Mouse (Mus musculus): ENCODE measurements around the gene C130074G19Rik.

C130074G19Rik gene

DNA sequence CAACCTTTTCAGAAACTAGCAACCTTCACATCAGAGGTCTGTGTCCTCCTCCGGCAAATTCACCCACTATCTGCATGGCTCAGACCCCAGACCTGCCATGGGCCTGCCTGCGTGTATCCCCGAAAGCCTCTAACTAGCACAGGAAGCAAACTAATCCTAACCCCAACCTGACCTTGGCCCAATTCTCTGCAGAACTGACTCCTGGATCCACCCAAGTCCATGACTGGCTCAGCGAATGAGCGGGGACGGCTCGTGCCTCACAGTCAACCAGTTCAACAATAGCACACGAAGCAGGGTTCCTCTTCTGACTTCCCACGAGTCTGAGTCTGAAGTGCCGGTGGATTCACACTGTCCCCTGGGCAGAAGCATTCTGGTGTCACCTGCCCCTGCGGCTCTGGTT is 9.1 kb downstream of the C130074G19Rik start:
- no peak for DNase-seq (ENCODE audit: low read depth, low spot score)

DNA sequence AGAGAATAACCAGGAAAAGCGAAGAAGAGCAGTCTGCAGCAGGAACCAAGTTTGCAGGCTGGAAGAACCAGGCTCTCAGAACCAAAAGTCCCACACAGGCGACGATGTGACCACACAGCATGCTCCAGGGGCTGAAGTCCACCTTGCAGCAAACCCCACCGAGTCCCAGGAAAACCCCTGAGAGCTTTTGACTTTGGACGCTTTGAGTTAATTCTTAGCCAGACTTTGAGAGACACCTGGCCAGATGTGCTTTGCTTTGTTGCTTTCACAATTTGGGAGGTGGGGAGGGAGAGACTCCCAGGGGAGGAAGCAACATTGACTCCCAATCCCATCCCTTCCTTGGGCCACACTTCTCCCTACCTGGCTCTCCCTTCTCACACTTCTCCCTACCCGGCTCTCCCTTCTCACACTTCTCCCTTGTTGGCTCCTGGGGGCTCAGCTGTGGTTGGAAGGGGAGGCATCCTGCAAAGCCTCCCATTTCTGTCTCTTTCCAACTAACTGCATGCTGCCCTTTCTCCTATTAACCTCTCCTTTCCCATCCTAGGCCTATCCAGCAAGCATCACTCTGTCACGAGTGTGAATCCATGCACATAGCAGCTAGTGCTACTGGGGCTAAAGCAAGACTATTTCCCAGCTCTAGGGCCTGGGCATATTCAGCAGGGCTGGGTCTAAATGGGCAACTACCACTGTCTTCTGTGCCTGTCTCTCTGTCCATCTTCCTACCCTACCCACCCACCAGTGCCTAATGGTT is 10.8 kb downstream of the C130074G19Rik start:
- DNase-seq (ENCODE audit: low read depth, low spot score), result no peak

DNA sequence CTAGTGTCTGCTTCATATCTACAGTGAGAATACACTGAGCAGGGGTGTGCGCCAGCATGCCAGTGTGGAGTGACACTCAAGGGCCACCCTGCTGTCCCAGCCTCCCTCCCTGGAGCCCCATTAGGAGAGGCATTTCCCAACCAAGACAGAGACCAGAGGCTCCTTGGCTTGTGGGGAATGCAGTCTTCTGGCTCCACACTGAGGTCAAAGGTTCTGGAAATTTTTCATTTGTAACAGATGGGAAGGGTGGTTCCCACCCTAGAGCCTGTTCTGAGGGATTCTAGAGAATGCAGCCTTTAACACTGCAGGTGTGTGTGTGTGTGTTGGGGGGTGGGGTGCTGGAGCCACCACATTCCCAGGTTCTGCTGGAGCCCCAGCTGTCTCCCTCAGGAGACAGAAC is 11.5 kb downstream of the C130074G19Rik start:
- no peak for DNase-seq (ENCODE audit: low read depth, low spot score)

DNA sequence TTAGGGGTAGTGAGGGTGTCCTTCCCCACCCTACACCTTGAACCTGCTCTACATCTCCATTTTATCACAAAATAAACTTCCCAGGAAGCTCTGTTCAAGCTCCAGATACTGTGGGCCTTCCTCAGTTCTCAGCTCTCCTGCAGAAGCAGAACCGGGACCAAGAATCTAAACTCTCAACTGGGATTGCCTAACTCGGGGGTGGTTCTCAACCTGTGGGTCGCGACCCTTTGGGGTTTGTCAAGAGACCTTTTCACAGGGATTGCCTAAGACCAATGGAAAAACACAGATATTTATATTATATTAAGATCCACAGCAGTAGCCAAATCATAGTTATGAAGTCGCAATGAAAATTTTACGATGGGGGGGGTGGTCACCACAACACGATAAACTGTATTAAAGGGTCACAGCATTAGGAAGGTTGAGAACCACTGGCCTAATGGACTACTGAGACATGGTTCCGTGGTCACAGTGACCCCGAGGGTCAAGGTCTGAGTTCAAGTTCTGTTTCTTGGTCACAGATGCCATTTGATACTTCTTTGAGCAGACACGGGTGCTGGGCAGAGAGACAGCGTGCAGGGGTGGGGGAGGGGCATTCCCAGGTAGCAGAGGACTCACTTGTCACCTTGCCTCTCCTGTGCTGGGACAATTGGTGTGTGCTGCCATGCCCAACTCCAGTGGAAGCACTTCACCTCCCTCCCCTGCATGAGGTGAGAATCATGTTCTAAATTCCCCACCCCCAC is 12.2 kb downstream of the C130074G19Rik start:
- no peak for DNase-seq (ENCODE audit: low read depth, low spot score)

DNA sequence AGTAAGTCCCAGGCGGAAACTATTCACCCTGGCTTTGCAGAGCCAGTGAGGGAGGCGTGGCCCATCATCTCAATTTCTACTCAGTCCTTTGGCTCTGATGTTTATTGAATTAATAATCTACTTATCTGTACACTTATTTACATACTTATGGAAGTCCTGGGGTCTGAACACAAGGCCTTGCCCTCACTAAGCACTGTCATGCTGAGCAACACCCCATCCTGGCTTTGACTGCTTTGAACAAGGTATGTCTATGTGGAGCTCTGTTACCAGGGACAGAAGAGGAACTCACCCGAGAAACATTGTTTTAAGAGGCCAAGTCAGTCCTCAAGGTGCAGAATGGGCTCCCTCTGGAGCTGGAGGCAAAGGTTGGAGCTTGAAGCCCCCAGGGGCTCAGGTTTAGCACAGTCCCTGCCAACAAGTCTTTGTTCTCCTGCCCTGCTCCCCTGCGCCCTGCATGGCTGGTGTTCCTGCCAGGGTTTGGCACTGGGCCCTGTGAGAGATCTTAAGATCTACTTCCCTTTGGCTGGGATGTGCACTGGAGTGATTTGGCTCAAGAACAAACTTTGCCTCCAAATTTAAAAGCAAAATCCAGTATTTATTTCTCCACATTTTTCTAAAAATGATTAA is 13.0 kb downstream of the C130074G19Rik start:
- DNase-seq (ENCODE audit: low read depth, low spot score), result no peak

DNA sequence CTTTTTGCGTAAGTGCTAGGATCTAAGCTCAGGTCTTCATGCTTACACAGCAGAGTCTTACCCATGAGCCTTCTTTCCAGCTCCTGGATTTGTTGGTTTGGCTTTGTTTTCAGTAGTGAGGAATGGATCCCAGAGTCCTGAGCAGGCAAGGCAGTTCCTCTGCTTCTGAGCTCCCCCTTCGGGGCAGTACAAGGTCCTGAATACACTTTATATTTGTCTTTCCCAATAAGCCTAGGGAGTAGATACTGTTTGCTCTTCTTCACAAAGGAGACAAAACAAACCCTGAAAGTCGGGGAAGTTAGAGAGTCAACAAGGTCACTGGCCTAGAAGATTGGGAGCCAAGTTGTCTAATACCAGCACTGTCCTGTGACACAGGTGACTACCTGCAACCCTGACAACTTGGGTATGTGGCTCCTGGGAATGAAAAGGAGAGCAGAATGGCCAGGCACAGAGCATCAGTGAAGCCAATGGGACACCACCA is 15.3 kb downstream of the C130074G19Rik start:
- DNase-seq (ENCODE audit: low read depth, low spot score), result no peak

DNA sequence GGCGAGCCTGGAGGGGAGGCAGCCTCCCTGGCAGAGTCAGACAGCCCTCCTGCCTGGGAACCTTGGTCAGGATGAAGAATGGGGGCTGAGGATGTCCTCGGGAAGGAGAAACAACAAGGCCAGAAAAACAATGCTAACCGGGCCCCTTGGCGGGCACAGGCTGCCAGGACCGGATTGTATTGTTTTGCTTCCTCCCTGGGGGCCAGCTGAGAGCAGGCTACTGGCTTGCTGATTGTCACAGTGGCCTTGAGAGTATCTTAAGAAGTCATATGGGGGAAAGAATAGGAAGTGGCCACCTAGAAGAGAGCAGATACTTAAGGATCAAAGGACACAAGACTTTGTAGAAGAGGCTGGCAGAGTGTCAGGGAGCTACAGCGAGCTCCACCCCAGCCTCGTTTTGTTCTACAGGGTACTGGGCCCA is 18.6 kb downstream of the C130074G19Rik start:
- no peak for DNase-seq (ENCODE audit: low read depth, low spot score)

DNA sequence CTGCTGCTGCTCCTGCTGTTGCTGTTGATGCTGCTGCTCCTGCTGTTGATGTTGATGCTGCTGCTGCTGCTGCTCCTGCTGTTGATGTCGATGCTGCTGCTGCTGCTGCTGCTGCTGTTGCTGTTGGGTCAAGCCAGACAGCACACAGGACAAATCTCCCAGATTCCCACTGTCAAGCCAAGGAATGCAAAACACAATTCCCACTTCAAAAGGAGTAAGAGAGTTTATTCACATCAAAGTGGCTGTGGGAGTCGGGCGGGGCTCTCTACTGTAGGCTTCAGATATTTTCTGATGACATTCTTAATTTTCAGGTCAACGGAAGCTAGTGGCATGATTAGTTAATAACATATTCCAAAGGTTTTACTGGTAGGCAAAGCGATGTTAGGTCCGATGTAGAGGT is 20.4 kb downstream of the C130074G19Rik start:
- DNase-seq (ENCODE audit: low read depth, low spot score), result no peak

DNA sequence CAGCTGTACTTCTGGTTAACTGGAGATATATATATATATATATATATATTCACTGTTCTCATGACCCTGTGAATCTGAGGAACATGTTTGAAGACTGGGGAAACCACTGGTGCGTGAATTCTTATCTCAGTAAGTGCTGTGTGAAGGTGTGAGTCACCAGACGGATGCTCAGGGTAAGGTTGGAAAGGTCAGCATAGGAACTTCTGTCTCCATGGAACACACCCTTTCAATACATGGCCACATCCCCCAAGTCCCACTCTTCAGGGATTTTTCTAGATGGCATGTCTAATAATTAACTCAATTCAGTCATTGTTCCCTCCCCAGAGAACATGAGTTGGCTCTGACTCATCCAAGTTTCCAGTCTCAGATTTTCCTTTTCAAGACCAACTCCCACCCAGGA is 21.5 kb downstream of the C130074G19Rik start:
- DNase-seq (ENCODE audit: low read depth, low spot score), result no peak

DNA sequence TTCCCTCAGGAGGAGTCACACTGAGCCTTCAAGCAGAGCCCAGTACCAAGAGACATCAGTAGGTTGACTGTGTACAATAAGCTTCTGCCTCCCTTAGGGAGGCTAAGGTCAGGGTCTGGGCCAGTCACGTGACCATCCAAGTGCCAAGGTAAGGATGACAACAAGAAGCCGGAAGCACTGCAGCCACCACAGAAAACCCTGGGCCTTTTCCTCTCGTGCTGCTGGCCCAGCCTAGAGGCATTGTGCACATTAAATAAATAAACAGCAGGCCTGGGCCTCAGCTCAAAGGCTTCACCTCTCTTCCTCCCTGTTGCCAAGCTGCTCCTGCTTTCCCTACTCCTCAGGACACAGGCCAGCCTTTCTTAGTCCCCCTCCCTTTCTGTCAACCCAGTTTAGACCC is 22.7 kb downstream of the C130074G19Rik start:
- DNase-seq (ENCODE audit: low read depth, low spot score), result no peak

DNA sequence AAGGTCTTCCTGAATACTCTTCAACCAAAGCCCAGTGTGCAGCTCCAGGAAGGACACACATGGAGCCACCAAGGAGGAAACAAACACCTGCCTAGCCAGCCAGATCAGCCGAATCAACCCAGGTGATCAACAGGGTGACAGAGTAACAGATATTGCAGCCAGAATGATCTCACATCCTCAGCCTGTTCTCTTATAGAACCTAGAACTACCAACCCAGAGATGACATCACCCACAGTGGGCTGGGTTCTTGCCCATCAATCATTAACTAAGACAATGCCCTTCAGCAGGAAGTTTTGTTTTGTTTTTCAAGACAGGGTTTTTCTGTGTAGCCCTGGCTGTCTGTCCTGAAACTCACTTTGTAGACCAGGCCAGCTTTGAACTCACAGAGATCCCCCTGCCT is 24.8 kb downstream of the C130074G19Rik start:
- DNase-seq (ENCODE audit: low read depth, low spot score), result no peak

DNA sequence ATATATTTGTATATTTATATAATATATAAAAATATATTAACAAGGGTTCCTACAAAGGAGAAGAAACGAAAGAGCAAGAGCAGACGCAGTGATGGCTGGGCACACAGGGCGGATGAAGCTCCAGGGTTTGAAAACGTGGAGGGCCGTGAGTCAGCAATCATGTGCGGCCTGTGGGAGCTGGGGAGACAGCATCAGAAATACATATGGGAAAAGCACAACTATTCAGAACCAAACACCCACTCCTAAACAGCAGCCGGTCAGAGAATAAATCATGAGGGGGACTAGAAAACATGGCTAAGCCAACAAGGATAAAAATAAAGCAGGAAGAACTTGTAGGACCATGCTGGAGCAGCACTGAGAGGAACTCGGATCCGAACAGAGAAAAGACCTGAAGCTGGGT is 25.8 kb downstream of the C130074G19Rik start:
- DNase-seq (ENCODE audit: low read depth, low spot score), result no peak

DNA sequence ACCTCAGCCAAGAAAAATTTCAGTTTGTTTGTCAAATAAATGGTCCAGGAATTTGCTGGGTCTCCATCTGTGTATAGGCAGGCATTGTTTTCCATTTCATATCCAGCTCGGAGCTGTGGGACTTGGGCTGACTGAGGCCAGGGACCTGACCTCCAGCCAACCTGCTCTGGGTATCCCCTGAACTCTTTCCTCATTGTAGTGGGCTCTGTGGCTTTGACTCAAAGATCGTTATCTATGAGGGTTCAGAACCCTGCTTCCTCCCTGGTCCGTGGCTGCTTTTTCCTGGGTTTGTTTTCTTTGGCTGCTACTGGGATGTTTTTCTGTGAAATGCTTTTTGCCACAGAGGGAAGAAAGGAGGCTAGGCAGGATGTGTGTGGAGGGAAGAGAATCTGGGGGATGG is 29.1 kb downstream of the C130074G19Rik start:
- DNase-seq (ENCODE audit: low read depth, low spot score), result no peak

DNA sequence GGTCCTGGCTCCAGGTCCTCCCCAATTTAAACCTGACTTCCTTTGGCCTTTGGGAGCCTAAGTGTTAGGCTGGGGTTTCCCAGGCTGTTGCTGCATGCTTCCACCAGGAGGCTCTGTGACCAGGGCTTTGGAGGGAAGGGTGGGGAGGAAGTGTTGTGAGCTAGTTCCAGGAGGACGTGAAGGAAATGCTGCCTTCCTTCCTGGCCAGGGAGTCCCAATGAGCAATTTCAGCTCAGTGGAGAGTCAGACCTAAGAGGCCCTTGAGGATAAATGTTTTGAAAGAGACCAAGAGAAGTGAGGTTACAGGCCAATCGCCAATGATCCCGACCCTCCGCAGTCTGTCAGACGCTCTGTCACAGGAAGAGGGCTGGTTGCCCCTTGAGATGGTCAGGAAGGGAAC is 29.7 kb downstream of the C130074G19Rik start:
- DNase-seq (ENCODE audit: low read depth, low spot score), result no peak

DNA sequence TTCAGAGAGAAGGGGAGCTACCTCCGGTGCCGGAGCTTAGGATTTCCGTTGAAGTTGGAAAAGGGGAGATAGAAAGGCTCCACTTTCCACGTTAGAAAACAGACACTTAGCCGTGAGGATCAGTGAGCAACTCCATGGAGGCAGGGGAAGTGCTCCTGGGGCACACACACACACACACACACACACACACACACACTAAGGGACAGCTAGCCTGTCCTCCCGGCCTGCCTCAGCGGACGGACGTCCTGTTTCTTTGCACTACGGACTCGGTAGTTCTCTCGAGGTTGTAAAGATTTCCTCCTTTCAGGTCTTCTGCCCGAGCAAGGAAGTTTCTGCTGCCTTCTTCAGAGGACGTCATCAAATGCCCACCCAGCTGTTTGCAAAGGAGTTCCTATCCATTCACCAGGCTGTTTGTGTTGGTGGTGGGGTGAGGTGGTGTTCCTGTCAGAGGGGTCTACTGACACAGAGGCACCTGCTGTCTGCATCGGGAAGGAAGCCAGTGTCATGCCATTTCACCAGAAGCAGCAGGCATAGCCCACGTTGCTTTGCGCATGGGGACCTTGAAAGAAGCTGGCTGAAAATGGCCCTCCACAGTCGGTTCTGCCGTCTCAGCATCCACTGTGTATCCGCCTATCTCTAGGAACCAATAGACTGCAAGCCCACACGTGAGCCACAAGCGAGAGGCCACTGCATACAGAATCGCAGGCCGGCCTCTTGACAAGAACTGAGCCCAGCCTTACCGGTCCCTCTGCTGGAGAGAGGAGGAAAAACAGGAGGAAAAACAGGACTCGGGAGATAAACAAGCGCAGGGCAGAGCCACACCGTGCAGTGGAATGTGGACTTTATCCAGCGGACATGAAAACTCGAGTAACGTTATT is 31.0 kb downstream of the C130074G19Rik start:
- peak; percentile 77 for DNase-seq (ENCODE audit: low read depth, low spot score)

DNA sequence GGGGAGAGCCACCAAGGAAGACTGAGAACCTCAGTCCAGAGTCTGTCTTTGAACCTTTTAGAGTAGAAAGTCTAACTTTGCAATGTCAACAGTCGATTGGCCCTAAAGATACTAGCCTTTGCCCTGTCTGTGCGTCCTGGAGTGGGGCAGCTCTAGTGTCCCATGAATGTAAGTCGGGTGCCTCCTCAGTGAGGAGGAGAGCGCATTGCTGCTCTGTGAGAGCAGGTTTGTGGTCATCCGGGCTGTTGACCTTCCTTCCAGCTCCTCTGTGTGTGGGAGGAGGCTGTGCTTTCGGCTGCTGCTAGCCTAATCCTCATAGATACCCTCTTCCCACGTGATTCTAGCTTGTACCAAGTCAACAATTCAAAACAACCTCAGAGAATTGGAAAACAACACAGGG is 31.9 kb downstream of the C130074G19Rik start:
- no peak for DNase-seq (ENCODE audit: low read depth, low spot score)

DNA sequence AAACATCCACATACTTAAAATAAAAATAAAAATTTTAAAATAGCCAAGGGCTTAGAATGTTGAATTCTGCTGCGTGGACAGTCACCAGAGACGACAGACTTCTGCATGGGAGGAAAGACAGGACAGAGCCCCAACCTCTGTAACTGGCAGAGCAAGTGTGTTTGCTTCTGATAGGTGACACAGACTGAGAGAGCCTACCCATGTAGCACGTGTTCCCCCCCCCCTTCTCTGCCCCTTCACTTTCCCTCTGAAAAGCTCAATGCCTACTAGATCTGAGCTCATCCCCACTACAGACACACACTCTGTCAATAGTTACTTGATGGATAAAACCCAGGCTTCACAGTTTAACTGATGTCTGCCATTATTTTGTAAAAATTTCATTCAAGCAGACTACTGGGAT is 36.0 kb downstream of the C130074G19Rik start:
- DNase-seq (ENCODE audit: low read depth, low spot score), result no peak

DNA sequence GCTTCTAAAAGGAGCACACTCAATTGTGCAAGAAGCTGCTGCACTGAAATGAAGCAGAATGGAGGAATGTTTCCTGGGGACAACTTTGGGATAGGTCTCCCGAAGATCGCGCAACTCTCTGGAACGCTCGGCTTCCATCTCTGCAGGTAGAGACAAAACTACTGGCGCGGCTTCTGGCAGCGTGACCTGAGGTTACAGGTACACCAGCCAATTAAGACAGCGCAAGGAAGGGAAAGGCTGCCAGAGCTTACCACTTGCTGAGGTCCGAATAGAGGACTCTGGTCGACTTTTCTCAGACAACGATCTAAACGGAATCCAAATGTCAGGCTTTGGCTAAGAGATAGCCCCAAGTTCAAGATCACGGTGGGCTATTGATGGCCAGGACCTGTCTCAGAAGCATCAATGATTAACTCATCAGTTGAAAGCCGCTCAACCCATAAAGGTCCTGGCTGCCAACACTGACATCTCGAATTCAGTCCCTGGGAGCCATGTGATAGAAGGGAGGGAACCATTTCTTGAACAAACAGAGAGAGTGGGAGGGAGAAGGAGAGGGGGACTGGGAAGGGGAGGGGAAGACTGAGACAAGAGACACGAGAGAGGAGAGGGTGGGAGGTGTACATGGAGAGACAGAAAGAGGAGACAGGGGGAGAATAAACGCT is 36.8 kb downstream of the C130074G19Rik start, which contains the start of gene Marc2:
Gene Marc2, minus strand, starts transcription at position 360 of the 659 bp plus-strand sequence.
- DNase-seq (ENCODE audit: low read depth, low spot score), result no peak

DNA sequence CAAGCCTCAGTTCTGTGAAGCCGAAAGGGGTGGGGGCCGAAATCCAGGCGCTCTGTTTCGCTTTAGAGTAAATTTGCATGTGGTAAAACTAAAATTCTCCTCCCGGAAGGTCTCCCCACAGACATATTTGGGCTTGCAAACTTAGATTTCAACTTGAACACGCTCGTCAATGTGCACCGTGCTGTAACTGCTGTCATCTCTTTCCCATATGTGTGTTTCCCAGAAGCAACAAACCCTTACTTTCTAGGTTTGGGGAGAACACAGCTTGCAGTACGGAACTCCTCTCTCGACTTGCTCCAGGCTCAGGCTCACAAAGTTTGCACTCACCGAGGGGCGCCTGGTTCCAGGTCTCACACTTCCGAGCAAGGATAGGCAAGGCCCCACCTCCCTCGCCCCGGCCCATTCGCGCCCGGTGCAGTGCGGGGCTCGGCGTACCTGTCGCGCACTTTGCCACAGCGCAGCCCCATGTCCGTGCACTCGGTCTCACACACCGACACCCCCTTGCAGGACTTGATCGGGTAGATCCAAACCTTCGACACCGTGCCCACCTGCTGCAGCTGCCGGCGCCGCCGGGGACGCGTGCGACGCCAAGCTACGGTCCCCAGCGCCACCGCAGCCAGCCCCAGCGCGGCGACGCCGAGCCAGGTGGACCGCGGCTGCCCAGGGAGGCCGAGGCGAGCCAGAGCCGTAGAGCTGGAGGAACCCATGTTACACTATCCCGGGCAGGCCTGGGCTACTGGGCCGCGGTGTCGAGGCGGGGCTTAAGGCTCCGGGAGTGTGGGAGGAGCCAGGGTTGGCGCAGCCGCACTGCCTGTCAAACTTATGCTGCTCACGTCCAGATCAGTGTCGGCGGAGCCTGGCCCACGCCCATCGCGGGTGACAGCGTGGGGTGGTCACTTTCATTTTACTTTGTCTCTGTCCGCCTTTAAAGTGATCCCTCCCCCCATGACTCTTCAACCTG is 37.6 kb downstream of the C130074G19Rik start:
- DNase-seq (ENCODE audit: low read depth, low spot score), result peak; percentile 81

Data from telencephalon, adult 2 months (tissue).